Mouse (Mus musculus) kidney, adult 2 months (tissue): ENCODE data around the gene Ccdc78.

Experiments
- CTCF ChIP-seq: fragments of 200-500 bp; conservative IDR thresholded peaks from 2 replicates; pipeline ENCODE4 v1.5.1; 2011; ENCODE audit warnings: low read depth, mild to moderate bottlenecking, control low read depth, low read length, moderate library complexity, mixed read lengths; ENCODE audit not compliant: insufficient read depth, insufficient read length
- POLR2A ChIP-seq: fragments of 200-500 bp; IDR thresholded peaks from one replicate; pipeline ENCODE4 v1.6.1; 2011; ENCODE audit warnings: low read depth, low read length, control low read depth

DNA sequence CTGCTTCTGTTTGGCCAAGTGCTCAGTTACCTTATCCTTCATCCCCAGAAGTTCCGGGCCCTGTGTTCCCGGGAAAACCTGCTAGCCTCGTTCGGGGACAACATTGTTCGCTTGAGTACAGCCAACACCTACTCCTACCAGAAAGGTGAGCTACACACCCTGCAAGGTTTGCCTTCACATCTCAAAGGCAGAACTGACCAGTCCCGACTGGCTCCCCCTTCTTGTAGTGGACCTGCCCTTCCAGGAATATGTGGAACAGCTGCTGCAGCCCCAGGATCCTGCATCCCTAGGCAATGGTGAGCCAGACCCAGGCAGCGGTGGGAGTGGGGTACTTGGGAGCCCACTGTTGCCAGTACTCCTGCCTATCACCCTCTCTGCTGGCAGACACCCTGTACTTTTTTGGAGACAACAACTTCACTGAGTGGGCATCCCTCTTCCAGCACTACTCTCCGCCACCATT lies 43.2 kb downstream of the Ccdc78 start:
- TF ChIP-seq POLR2A (no peak), CTCF (no peak)
